Mouse (Mus musculus): ENCODE data around the gene Hmbs. TPM values are rescaled to one million over a fixed set of nuclear protein-coding genes. Genes with fewer than 3 reads are reported as not detected.
"Not testable (repeated sequence)": the region's sequence is repeated elsewhere in the genome, so short reads cannot be mapped to it uniquely, and the experiment has no call there.

The Hmbs gene
- polyA plus RNA-seq (2016; fragmentation: Nextera tagmentation; extraction: Ambion mirVana) = 167 and 175 TPM in 2 replicates

DNA sequence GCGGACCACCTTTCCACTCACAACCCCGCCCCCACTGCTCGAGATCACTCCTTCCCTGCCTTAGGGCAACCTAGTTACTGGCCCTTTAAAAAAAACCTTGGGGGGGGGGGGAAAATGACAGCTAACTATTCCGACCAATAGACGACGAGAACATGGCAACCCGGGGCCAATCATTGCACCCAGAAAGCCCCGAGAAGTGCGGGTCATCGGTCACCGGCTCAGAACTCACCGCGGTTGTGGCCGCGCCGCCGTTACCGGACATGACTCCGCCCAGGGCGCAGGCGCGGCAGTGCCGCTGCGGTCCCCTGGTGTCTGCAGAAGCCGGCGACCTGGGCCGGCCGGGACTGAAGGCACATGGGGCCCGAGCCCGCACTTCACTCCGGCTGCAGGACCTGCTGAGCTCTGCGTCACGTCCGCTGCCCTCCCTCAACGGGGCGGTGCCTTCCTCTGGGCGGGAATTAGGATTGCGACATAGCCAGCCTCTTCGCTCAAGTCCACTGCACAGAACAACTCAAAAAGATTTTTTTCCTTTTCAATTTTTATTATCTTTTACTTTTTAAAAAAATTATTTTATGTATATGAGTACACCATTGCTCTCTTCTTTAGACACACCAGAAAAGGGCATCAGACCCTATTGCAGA lies at the start of gene Hmbs:
TSS of gene Hmbs (minus strand) at position 448 of the 641 bp plus-strand sequence.
- Histone ChIP-seq H3K9me3 (no peaks in the 10 kb centered on the region), H3K36me3 (replicated peaks) (peaks cover 67% of the 10 kb centered on the region), H3K4me3 (peak within 1 kb of the TSS; percentile 91), H3K27ac (replicated peaks) (peak within 1 kb of the TSS; percentile 99), H3K27me3 (replicated peaks; ENCODE audit: low read depth, poor library complexity, severe bottlenecking) (no peaks in the 10 kb centered on the region), H3K4me1 (peaks cover 23% of the 10 kb centered on the region)
- DNase-seq (ENCODE audit: low spot score) = peak; percentile 94
- WGBS = under 1% methylated on average over 39 of the region's 39 CpGs

DNA sequence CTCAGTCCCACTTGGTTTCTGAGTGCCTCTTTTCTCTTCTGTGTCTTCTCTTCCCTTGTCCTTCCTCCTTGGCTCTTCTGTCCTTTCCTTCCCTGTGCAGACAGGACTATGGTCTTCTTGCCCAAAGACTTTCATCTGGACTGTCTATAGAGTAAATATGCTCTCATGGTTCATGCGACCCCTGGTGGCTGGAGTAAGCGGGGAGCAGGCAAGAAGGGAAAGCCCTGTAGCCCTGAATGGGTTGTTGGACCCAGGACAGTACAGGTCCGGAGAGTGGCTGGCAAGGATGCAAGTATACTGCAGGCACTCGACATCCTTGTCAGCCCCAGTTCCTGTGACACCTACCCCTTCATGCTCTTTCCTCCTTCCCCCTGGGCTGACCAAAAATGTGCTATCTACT lies 47.4 kb upstream of the Hmbs start:
- H3K4me1 ChIP-seq = peaks cover 3% of the 10 kb centered on the region; the same call in 1 of the 2 replicates
- H3K9me3 ChIP-seq = no peaks in the 10 kb centered on the region
- no peak overlapping the region for H3K4me3 ChIP-seq
- peak; percentile 72 for DNase-seq (ENCODE audit: low spot score)
- 47% methylated on average over 4 of the region's 4 CpGs for WGBS
- no peaks in the 10 kb centered on the region for H3K27me3 ChIP-seq (replicated peaks; ENCODE audit: low read depth, poor library complexity, severe bottlenecking)
- peaks cover 67% of the 10 kb centered on the region for H3K36me3 ChIP-seq (replicated peaks)
- no peak overlapping the region for H3K27ac ChIP-seq (replicated peaks)

DNA sequence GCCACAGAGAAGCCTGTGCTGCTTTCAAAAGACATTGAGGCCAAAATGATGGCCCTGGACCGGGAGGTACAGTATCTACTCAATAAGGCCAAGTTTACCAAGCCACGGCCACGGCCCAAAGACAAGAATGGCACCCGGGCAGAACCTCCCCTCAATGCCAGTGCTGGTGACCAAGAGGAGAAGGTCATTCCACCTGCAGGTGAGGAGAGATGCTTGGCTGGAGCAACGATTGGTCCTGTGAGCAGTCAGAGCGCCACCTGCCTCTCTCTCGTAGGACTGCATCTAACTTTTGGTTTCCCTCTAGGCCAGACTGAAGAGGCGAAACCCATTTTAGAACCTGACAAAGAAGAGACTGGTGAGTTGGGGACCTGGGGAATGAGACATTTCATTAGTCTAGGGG lies 45.2 kb upstream of the Hmbs start:
- no peak overlapping the region for H3K4me3 ChIP-seq
- no peaks in the 10 kb centered on the region for H3K9me3 ChIP-seq
- peaks cover 89% of the 10 kb centered on the region for H3K36me3 ChIP-seq (replicated peaks)
- no peaks in the 10 kb centered on the region for H3K27me3 ChIP-seq (replicated peaks; ENCODE audit: low read depth, poor library complexity, severe bottlenecking)
- H3K27ac ChIP-seq (replicated peaks) = no peak overlapping the region
- no peaks in the 10 kb centered on the region for H3K4me1 ChIP-seq
- 67% methylated on average over 8 of the region's 8 CpGs for WGBS
- peak; percentile 42 for DNase-seq (ENCODE audit: low spot score)

DNA sequence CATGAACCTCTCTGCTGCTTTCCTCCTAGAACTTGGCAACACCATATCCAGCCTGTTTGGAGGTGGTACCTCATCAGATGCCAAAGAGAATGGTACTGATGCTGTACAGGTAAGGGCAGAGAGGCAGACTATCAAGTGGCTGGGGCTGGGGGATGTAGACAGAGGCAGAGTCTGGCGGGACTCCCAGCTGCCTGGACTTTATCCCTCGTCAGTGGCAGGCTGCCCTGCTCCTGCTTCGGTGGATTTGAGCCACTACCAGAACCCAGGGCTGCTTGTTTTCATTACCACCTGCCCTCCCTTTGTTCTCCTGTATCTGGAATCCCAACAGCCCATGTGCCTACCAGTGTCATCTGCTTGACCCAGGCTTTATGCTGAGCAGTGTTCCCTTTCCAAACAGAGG lies 43.2 kb upstream of the Hmbs start:
- H3K27me3 ChIP-seq (replicated peaks; ENCODE audit: low read depth, poor library complexity, severe bottlenecking) = no peaks in the 10 kb centered on the region
- H3K9me3 ChIP-seq = no peaks in the 10 kb centered on the region
- no peaks in the 10 kb centered on the region for H3K4me1 ChIP-seq
- H3K27ac ChIP-seq (replicated peaks) = no peak overlapping the region
- DNase-seq (ENCODE audit: low spot score) = no peak
- no peak overlapping the region for H3K4me3 ChIP-seq
- 86% methylated on average over 3 of the region's 3 CpGs for WGBS
- H3K36me3 ChIP-seq (replicated peaks) = peaks cover 100% of the 10 kb centered on the region

DNA sequence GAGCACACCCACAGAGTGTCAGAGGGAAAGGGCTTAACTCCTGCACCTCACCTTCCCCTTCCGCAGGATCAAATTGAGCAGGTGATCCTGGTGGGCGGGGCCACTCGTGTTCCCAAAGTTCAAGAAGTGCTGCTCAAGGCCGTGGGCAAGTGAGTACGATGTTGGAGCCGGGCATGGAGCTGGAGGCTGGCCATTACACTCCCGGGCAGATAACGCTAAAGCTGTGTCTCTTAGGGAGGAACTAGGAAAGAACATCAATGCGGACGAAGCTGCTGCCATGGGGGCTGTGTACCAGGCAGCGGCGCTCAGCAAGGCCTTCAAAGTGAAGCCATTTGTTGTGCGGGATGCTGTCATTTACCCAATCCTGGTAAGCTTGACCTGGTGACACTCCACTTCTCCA lies 40.6 kb upstream of the Hmbs start:
- no peaks in the 10 kb centered on the region for H3K27me3 ChIP-seq (replicated peaks; ENCODE audit: low read depth, poor library complexity, severe bottlenecking)
- peaks cover 21% of the 10 kb centered on the region for H3K4me1 ChIP-seq
- no peak overlapping the region for H3K27ac ChIP-seq (replicated peaks)
- peaks cover 93% of the 10 kb centered on the region for H3K36me3 ChIP-seq (replicated peaks)
- no peak for DNase-seq (ENCODE audit: low spot score)
- H3K9me3 ChIP-seq = no peaks in the 10 kb centered on the region
- no peak overlapping the region for H3K4me3 ChIP-seq
- WGBS = 93% methylated on average over 13 of the region's 13 CpGs

DNA sequence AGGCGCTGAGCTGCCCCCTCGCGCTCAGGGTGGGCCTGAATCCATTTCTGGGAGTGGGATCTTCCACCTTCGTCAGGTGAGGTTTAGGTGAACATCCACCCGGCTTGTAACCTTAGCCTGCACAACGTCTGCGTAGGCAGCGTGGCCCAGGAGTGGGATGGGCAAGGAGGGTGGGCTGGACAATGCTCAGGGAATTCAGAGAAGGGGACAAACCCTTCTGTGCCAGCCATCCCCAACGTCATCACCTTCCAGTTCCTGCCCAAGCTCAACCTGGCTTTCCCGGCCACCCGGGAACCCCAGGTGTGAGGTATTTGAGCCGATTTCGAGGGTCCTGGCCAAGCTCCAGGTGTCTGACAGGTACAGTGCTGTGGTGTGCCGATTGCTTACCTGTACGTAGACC lies 35.8 kb upstream of the Hmbs start:
- Histone ChIP-seq H3K36me3 (replicated peaks) (peaks cover 45% of the 10 kb centered on the region), H3K27ac (replicated peaks) (peak overlapping the region; percentile 93), H3K4me3 (peak overlapping the region; percentile 88), H3K27me3 (replicated peaks; ENCODE audit: low read depth, poor library complexity, severe bottlenecking) (no peaks in the 10 kb centered on the region), H3K9me3 (no peaks in the 10 kb centered on the region), H3K4me1 (peaks cover 26% of the 10 kb centered on the region)
- no peak for DNase-seq (ENCODE audit: low spot score)
- 9% methylated on average over 15 of the region's 15 CpGs for WGBS

DNA sequence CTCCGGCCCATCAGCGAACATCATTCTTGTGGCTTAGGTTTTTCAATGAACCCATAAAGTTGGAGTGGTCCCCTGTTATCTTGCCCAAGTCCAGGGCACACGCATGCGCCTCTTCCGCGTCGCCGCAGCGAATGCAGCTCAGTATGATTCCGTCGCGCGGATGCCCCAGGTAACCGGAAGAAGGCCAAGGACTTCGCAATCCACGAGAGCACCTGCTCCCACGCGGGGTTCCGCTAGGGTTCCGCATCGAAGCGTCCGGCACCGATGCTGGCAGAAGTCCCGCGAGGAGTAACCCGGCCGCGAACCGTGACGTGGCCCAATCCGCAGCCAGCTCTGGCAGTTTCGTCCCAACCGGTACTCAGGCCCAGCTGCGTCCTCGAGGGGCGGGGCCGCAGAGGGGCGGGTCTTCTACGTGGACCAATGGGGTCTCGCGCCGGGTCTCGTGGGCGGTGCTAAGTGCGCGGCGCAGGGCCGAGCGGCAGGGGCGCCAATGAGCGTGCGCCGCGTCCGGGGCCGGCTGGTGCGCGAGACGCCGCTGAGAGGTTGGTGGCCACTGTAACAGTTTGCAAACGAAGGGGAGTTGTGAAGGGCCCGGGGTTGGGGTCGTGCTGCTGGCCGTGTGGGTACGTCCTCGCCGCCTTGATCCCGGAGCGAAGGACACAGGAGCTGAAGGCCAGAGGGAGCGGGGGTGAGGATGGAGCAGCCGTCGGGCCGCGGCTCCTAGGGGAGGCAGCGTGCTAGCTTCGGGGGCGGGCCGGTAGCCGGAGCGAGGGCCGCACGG lies 35.2 kb upstream of the Hmbs start, which contains the start of gene Hyou1:
TSS of gene Hyou1 (plus strand) at position 437 of the 781 bp plus-strand sequence.
- peak within 1 kb of the TSS; percentile 88 for H3K4me3 ChIP-seq
- H3K27ac ChIP-seq (replicated peaks) = peak within 1 kb of the TSS; percentile 93
- no peaks in the 10 kb centered on the region for H3K9me3 ChIP-seq
- peaks cover 39% of the 10 kb centered on the region for H3K36me3 ChIP-seq (replicated peaks)
- peak; percentile 100 for DNase-seq (ENCODE audit: low spot score)
- H3K27me3 ChIP-seq (replicated peaks; ENCODE audit: low read depth, poor library complexity, severe bottlenecking) = no peaks in the 10 kb centered on the region
- under 1% methylated on average over 83 of the region's 83 CpGs for WGBS
- H3K4me1 ChIP-seq = peaks cover 26% of the 10 kb centered on the region

DNA sequence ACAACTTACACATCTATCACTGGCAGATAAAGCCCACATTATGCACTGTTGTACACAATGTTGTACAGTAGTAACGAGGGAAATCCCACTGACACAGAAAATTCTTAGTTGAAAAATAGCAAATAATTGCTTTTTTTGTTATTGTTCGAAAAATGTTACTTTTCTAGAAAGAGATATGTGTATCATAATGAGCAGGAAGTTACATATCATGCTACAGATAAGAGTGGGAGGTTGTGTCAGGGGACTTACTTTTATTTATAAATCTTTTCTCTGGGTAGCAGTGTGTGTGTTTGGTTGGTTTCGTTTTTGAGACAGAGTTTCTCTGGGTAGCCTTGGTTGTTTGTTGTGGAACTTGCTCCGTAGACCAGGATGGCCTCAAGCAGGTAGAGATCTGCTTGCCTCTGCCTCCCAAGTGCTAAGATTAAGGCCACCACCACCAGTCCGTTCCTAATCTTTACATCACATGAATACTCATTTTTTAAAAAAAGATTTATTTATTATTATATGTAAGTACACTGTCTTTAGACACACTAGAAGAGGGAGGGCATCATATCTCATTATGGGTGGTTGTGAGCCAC lies 34.2 kb upstream of the Hmbs start:
- Histone ChIP-seq H3K9me3 (no peaks in the 10 kb centered on the region), H3K36me3 (replicated peaks) (peaks cover 29% of the 10 kb centered on the region), H3K27ac (replicated peaks) (peak overlapping the region; percentile 93), H3K4me1 (peaks cover 26% of the 10 kb centered on the region), H3K27me3 (replicated peaks; ENCODE audit: low read depth, poor library complexity, severe bottlenecking) (no peaks in the 10 kb centered on the region), H3K4me3 (peak overlapping the region; percentile 88)
- DNase-seq (ENCODE audit: low spot score) = no peak
- WGBS = 90% methylated on average over 5 of the region's 5 CpGs

DNA sequence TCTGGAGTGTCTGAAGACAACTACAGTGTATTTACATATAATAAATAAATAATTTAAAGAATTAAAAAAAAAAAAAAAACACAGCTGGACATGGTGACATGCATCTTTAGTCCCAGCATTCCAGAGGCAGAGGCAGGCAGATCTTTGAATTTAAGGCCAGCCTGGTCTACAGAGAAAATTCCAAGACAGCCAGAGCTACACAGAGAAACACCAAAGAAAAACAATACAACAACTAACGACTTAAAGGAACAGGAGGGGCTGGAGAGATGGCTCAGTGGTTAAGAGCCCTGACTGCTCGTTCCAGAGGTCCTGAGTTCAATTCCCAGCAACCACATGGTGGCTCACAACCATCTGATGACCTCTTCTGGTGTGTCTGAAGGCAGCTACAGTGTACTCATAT lies 33.3 kb upstream of the Hmbs start:
- not testable (repeated sequence) for H3K9me3 ChIP-seq; H3K27me3 ChIP-seq (replicated peaks; ENCODE audit: low read depth, poor library complexity, severe bottlenecking); DNase-seq (ENCODE audit: low spot score); H3K27ac ChIP-seq (replicated peaks); H3K4me3 ChIP-seq
- peaks cover 26% of the 10 kb centered on the region for H3K4me1 ChIP-seq
- WGBS = 90% methylated on average over 2 of the region's 2 CpGs
- peaks cover 20% of the 10 kb centered on the region for H3K36me3 ChIP-seq (replicated peaks)

DNA sequence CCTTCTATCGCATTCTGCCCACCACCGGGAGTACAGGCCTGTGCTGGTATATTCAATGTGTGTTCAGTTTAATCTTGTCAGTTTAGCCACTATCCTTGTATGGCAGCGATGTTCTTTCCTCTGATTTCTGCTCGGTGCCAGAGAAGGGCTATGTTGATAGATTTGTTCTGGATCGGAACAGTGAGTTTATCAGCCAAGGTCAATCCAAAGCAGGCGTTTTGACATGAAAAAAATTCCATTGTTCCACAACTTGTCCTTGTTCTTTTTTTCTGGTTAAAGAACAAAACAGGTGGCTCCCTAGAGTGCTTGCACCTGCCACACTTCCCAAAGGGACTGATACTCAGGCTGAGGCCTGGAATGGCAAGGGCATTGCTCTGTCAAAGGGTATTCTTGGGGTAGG lies 32.1 kb upstream of the Hmbs start:
- WGBS = 92% methylated on average over 6 of the region's 6 CpGs
- H3K27me3 ChIP-seq (replicated peaks; ENCODE audit: low read depth, poor library complexity, severe bottlenecking) = no peaks in the 10 kb centered on the region
- peaks cover 19% of the 10 kb centered on the region for H3K4me1 ChIP-seq
- no peak for DNase-seq (ENCODE audit: low spot score)
- peaks cover 8% of the 10 kb centered on the region for H3K36me3 ChIP-seq (replicated peaks)
- H3K9me3 ChIP-seq = no peaks in the 10 kb centered on the region
- no peak overlapping the region for H3K4me3 ChIP-seq
- H3K27ac ChIP-seq (replicated peaks) = no peak overlapping the region

DNA sequence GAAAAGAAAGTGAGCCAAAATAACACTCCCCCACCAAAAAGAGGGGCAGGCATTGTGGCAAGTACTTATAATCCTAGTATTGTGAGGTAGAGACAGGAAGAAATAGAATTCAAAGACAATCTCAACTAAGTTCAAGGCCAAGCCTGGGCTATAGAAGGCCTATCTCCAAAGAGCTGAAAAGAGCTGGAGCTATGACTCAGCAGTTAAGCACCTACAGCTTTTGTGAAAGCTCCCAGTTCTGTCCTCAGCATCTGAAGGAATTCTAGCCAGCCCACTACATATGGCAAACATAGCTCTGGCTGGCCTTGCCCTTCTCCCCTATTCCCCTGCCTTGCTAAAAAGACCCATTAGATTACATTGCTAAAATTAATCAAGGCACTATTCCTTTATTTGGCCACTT lies 29.4 kb upstream of the Hmbs start:
- Histone ChIP-seq H3K36me3 (replicated peaks) (no peaks in the 10 kb centered on the region), H3K4me1 (peaks cover 2% of the 10 kb centered on the region), H3K9me3 (no peaks in the 10 kb centered on the region), H3K4me3 (no peak overlapping the region), H3K27me3 (replicated peaks; ENCODE audit: low read depth, poor library complexity, severe bottlenecking) (no peaks in the 10 kb centered on the region), H3K27ac (replicated peaks) (no peak overlapping the region)
- no peak for DNase-seq (ENCODE audit: low spot score)

DNA sequence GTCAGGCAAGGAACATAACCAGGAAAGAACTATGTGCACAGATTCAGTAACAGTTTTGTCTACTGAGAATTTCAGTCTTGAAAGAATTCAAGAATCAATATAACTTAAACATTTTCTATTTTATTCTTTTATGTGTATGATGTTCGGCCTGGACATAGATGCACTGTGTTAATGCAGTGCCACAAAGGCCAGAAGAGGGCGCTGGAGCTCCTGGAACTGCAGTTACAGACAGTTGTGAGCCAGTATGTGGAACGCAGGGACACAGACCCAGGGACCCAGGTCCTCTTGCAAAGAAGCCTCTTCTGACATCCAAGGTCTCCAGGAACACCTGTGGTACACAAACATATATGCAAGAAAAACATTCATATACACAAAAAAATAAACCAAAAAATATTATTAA lies 20.5 kb upstream of the Hmbs start:
- no peaks in the 10 kb centered on the region for H3K27me3 ChIP-seq (replicated peaks; ENCODE audit: low read depth, poor library complexity, severe bottlenecking)

DNA sequence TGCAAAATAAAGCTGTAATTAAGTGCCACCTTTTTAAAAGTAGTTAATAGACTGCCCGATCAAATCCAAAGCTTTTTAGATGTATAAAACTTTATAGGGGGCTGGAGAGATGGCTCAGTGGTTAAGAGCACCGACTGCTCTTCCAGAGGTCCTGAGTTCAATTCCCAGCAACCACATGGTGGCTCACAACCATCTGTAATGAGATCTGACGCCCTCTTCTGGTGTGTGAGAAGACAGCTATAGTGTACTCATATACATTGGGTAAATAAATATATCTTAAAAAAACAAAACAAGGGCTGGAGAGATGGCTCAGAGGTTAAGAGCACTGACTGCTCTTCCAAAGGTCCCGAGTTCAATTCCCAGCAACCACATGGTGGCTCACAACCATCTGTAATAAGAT lies 17.9 kb upstream of the Hmbs start:
- Histone ChIP-seq H3K4me1 (peaks cover 11% of the 10 kb centered on the region), H3K36me3 (replicated peaks) (peaks cover 28% of the 10 kb centered on the region), H3K4me3 (peak overlapping the region; percentile 77), H3K27ac (replicated peaks) (peak overlapping the region; percentile 84)
- not testable (repeated sequence) for H3K9me3 ChIP-seq; H3K27me3 ChIP-seq (replicated peaks; ENCODE audit: low read depth, poor library complexity, severe bottlenecking); DNase-seq (ENCODE audit: low spot score)
- WGBS = 46% methylated on average over 4 of the region's 4 CpGs

More for the DNA sequence above, 20.5 kb upstream of the Hmbs start:
- H3K4me1 ChIP-seq = peaks cover 11% of the 10 kb centered on the region
- 62% methylated on average over 3 of the region's 3 CpGs for WGBS
- peaks cover 5% of the 10 kb centered on the region for H3K36me3 ChIP-seq (replicated peaks)
- DNase-seq (ENCODE audit: low spot score) = no peak
- no peaks in the 10 kb centered on the region for H3K9me3 ChIP-seq
- no peak overlapping the region for H3K4me3 ChIP-seq
- H3K27ac ChIP-seq (replicated peaks) = no peak overlapping the region
